Mouse (Mus musculus): Measurements from ENCODE around the gene Ift43.

- TF ChIP-seq CTCF (conservative IDR thresholded peaks at IDR 0.05; ENCODE audit: low read length), result no peak
- TF ChIP-seq POU5F1 (IDR thresholded peaks at IDR 0.05; ENCODE audit: borderline replicate concordance, low read length), result no peak
- TF ChIP-seq NANOG (IDR thresholded peaks at IDR 0.05; ENCODE audit: borderline replicate concordance, low read length), result no peak
Observed at GRCm38 (mm10) chr12:86176675-86177339, 94.5 kb downstream of the Ift43 start.
